Mouse (Mus musculus) ES-E14 (cell line): ENCODE results near the gene Tanc1. TPM values are rescaled to one million over a fixed set of nuclear protein-coding genes. Genes with fewer than 3 reads are reported as not detected.

Experiments
- DNase-seq: peaks from one replicate; pipeline ENCODE4 v3.0.0-alpha.2; 2013; ENCODE audit warnings: low read depth, low spot score
- H3K27ac ChIP-seq: 2 replicates; pipeline ENCODE4 v1.5.1; 2012; ENCODE audit warnings: low read depth, mild to moderate bottlenecking, low read length, moderate library complexity, mixed read lengths; ENCODE audit not compliant: poor library complexity, insufficient read depth, severe bottlenecking
- H3K36me3 ChIP-seq: 2 replicates; pipeline ENCODE4 v1.6.1; 2012; ENCODE audit warnings: mild to moderate bottlenecking, low read length, moderate library complexity, mixed read lengths; ENCODE audit not compliant: control insufficient read depth, poor library complexity, insufficient read depth, severe bottlenecking
- H3K4me1 ChIP-seq, 2 experiments: fragments of 150-350 bp in 1 of 2; sonication (generic) in 1 of 2; 2 replicates each; pipeline ENCODE4 v1.6.1; 2012; ENCODE audit warnings: low read length in 2 of 2, mild to moderate bottlenecking in 1 of 2, mixed read lengths in 1 of 2; ENCODE audit not compliant: control insufficient read depth in 2 of 2, insufficient read depth in 2 of 2, poor library complexity in 1 of 2
- H3K4me3 ChIP-seq, 2 experiments: fragments of 150-350 bp in 1 of 2; sonication (generic) in 1 of 2; 2 replicates each; pipeline ENCODE4 v1.5.1; 2012; ENCODE audit warnings: low read length in 2 of 2, low read depth in 1 of 2, mild to moderate bottlenecking in 1 of 2, mixed read lengths in 1 of 2; ENCODE audit not compliant: insufficient read depth in 1 of 2, poor library complexity in 1 of 2, severe bottlenecking in 1 of 2
- H3K9ac ChIP-seq: 2 replicates; pipeline ENCODE4 v1.6.1; 2012; ENCODE audit warnings: low read depth, mild to moderate bottlenecking, low read length, mixed read lengths; ENCODE audit not compliant: poor library complexity, insufficient read depth, severe bottlenecking
- H3K9me3 ChIP-seq: fragments of 150-350 bp; sonication (generic); 2 replicates; pipeline ENCODE4 v1.6.1; 2012; ENCODE audit warnings: low read depth, mild to moderate bottlenecking, low read length; ENCODE audit not compliant: control insufficient read depth, insufficient read depth
- CHD2 ChIP-seq: IDR thresholded peaks from 2 replicates; pipeline ENCODE4 v1.6.1; 2014; ENCODE audit warnings: mild to moderate bottlenecking, low read depth, low read length, inconsistent platforms
- HCFC1 ChIP-seq: IDR thresholded peaks from 2 replicates; pipeline ENCODE4 v1.6.1; 2012; ENCODE audit warnings: low read length, inconsistent platforms, borderline replicate concordance; ENCODE audit not compliant: insufficient read depth
- MAFK ChIP-seq: IDR thresholded peaks from 2 replicates; pipeline ENCODE4 v1.6.1; 2014; ENCODE audit warnings: mild to moderate bottlenecking, low read depth, low read length, inconsistent platforms; ENCODE audit not compliant: insufficient read depth
- ZC3H11A ChIP-seq: IDR thresholded peaks from 2 replicates; pipeline ENCODE4 v1.6.1; 2012; ENCODE audit warnings: low read depth, mild to moderate bottlenecking, inconsistent platforms, low read length, borderline replicate concordance
- ZNF384 ChIP-seq: IDR thresholded peaks from 2 replicates; pipeline ENCODE4 v1.6.1; 2012; ENCODE audit warnings: low read depth, low read length, inconsistent platforms
- in situ Hi-C, 2 experiments: fragments of 600-800 bp; cut with MboI; formaldehyde crosslinking; loops; one replicate each; pipeline ENCODE4 v1.15.1; 2025; ENCODE audit warnings: low sequenced_read_pairs in 2 of 2, inconsistent platforms in 1 of 2; ENCODE audit not compliant: unreplicated experiment in 2 of 2
- total RNA-seq: library from RNA; depleted of rRNA; stranded (reverse); fragments of 300-350 nt; gene quantifications from 2 replicates; pipeline ENCODE4 v1.2.3, GENCODE M21; 2012

Gene Tanc1
- total RNA-seq, 1 experiment: 28.2 TPM

- H3K9me3 ChIP-seq: no peaks in the 10 kb centered on the region
- H3K9ac ChIP-seq: no peak overlapping the region
- in situ Hi-C loops: no loop called here
- H3K27ac ChIP-seq: no peak overlapping the region
- DNase-seq: no peak
- peaks cover 9% of the 10 kb centered on the region; the same call in 1 of the 2 replicates for H3K36me3 ChIP-seq
- TF ChIP-seq HCFC1: no peak
- peaks cover 0 to 27% of the 10 kb centered on the region in 2 experiments for H3K4me1 ChIP-seq
- H3K4me3 ChIP-seq: no peak overlapping the region; a peak in 1 of 4 replicates
Observed at GRCm38 (mm10) chr2:59769385-59769735, 157.5 kb downstream of the Tanc1 start.

DNA sequence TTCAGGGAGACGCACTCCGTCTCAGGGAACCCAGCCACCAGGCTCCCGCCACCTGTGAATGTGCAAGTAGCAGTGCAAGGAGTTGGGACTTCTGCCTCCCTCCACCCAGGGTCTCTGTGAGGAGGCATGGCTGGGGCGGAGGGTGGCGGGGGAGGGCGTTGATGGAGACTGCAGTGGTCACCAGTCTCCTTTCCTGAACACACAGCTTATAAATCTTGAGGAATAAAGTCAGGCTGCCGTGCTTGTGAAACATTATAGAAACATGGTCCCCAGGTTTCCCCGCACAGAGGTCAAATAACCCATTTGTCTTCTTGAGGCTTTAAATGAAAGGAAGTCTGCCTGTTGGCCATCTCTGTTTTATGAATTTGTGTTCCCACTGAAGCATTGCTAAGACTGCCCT, 159.9 kb downstream of the Tanc1 start:
- Histone ChIP-seq H3K27ac (no peak overlapping the region), H3K9me3 (no peaks in the 10 kb centered on the region), H3K4me3 (no peak overlapping the region), H3K9ac (no peak overlapping the region), H3K4me1 (peaks cover 2 to 33% of the 10 kb centered on the region in 2 experiments), H3K36me3 (peaks cover 5% of the 10 kb centered on the region; the same call in 1 of the 2 replicates)
- TF ChIP-seq HCFC1: no peak
- no peak for TF ChIP-seq ZNF384
- TF ChIP-seq CHD2: no peak
- no peak for TF ChIP-seq ZC3H11A
- TF ChIP-seq MAFK: no peak
- no peak for DNase-seq
- in situ Hi-C loops: no loop called here

- TF ChIP-seq CHD2 (no peak), ZC3H11A (no peak), MAFK (peak; percentile 61; the same call in 1 of the 2 replicates), ZNF384 (no peak), HCFC1 (no peak)
- peaks cover 2 to 33% of the 10 kb centered on the region in 2 experiments for H3K4me1 ChIP-seq
- no peak overlapping the region for H3K27ac ChIP-seq
- peaks cover 5% of the 10 kb centered on the region; the same call in 1 of the 2 replicates for H3K36me3 ChIP-seq
- no peak overlapping the region; a peak in 1 of 4 replicates for H3K4me3 ChIP-seq
- in situ Hi-C loops: no loop called here
- no peak overlapping the region for H3K9ac ChIP-seq
- DNase-seq: no peak
- no peaks in the 10 kb centered on the region for H3K9me3 ChIP-seq
Observed at GRCm38 (mm10) chr2:59772261-59772683, 160.4 kb downstream of the Tanc1 start.

DNA sequence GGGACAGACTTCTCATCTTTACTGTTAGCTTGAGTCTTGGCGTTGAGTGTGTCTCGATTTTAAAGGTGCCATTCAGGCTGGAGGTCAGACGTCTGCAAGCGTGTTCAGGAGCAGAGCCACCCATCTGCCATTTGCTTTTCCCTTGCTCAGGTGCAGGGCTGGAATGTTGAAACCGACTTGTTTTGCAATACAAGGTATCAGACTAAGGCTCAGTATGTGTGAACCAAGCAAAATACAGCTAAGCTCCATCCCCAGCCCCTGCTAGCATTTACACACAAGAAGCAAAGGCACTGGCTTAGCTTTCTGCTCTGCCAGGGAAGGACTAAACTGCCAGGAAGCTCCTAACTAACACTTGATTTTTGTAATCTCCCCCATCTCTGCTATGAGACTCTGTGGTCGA, 162.5 kb downstream of the Tanc1 start:
- Histone ChIP-seq H3K4me1 (peaks cover 7 to 26% of the 10 kb centered on the region in 2 experiments), H3K4me3 (no peak overlapping the region), H3K9ac (no peak overlapping the region), H3K9me3 (no peaks in the 10 kb centered on the region), H3K27ac (no peak overlapping the region), H3K36me3 (peaks cover 8% of the 10 kb centered on the region; the same call in 1 of the 2 replicates)
- TF ChIP-seq HCFC1 (no peak), ZNF384 (no peak), ZC3H11A (no peak), MAFK (no peak), CHD2 (no peak)
- in situ Hi-C loops: no loop called here
- DNase-seq: no peak

DNA sequence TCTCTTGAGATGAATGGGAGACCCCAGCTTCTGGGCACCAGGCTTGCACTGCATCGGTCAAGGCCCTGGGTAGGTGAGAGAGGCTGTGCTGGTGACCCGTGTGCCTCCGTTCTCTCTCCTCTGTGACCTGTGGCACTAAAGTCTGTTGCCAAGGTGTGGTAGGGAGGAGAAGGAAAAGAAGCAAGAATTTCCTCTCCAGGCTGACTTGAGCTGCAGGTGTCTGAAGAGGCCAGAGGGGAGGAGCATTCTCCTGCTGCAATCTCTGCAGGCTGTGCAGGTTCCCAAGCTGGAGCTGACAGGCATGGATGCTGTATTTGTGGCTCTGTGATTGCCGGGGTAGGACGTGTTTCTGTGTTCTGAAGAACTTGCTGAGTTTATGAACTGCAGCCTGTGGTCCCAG, 163.3 kb downstream of the Tanc1 start:
- no peak for TF ChIP-seq HCFC1
- TF ChIP-seq CHD2: no peak
- TF ChIP-seq ZC3H11A: no peak
- TF ChIP-seq ZNF384: no peak
- no peak for TF ChIP-seq MAFK
- in situ Hi-C loops: no loop called here
- Histone ChIP-seq H3K4me3 (peak overlapping the region; percentile 37 to 69; a peak in 1 of 4 replicates), H3K9me3 (no peaks in the 10 kb centered on the region), H3K27ac (peak overlapping the region; percentile 80; the same call in 1 of the 2 replicates), H3K36me3 (peaks cover 8% of the 10 kb centered on the region; the same call in 1 of the 2 replicates), H3K4me1 (peaks cover 13 to 25% of the 10 kb centered on the region in 2 experiments), H3K9ac (peak overlapping the region; percentile 71; the same call in 1 of the 2 replicates)
- no peak for DNase-seq
